Mouse (Mus musculus): ENCODE measurements around the gene Rpl7l1.

- no peak for TF ChIP-seq POLR2A (IDR thresholded peaks at IDR 0.05; ENCODE audit: low read depth, low read length)
- TF ChIP-seq CTCF (conservative IDR thresholded peaks at IDR 0.05; ENCODE audit: insufficient read depth, insufficient read length, low read depth, low read length) = no peak
These were observed 54.0 kb downstream of the Rpl7l1 start for GRCm38 (mm10) chr17:46728496-46728895.

Data from kidney, adult 2 months (tissue).